Mouse (Mus musculus): ENCODE data around the gene Cdca3.
"Not testable (repeated sequence)": the region's sequence is repeated elsewhere in the genome, so short reads cannot be mapped to it uniquely, and the experiment has no call there.

Cdca3 gene

GRCm38 (mm10) chr6:124809052-124809774, 20.1 kb upstream of the Cdca3 start:
- DNase-seq (ENCODE audit: low spot score), result peak; percentile 84

- DNase-seq (ENCODE audit: low spot score), result no peak
Measured at GRCm38 (mm10) chr6:124809775-124810538, 19.4 kb upstream of the Cdca3 start.

GRCm38 (mm10) chr6:124810566-124811402, 18.6 kb upstream of the Cdca3 start:
- DNase-seq (ENCODE audit: low spot score), result not testable (repeated sequence)

- DNase-seq (ENCODE audit: low spot score), result no peak
Measured at GRCm38 (mm10) chr6:124811403-124811665, 18.0 kb upstream of the Cdca3 start.

GRCm38 (mm10) chr6:124811701-124812560, 17.4 kb upstream of the Cdca3 start:
- DNase-seq (ENCODE audit: low spot score), result no peak

GRCm38 (mm10) chr6:124812848-124813247, 16.5 kb upstream of the Cdca3 start:
- DNase-seq (ENCODE audit: low spot score), result no peak

- peak; percentile 56 for DNase-seq (ENCODE audit: low spot score)
Measured at GRCm38 (mm10) chr6:124813496-124813895, 15.9 kb upstream of the Cdca3 start.

GRCm38 (mm10) chr6:124813933-124814332, 15.4 kb upstream of the Cdca3 start, which contains the start of gene Tpi1:
TSS of gene Tpi1 (minus strand) at chr6:124814296.
- DNase-seq (ENCODE audit: low spot score), result peak; percentile 92

GRCm38 (mm10) chr6:124814448-124814847, 14.9 kb upstream of the Cdca3 start:
- no peak for DNase-seq (ENCODE audit: low spot score)

GRCm38 (mm10) chr6:124814858-124815774, 14.2 kb upstream of the Cdca3 start:
- DNase-seq (ENCODE audit: low spot score), result no peak

- DNase-seq (ENCODE audit: low spot score), result no peak
Measured at GRCm38 (mm10) chr6:124816611-124817010, 12.7 kb upstream of the Cdca3 start.

- DNase-seq (ENCODE audit: low spot score), result no peak
Measured at GRCm38 (mm10) chr6:124817125-124817524, 12.2 kb upstream of the Cdca3 start.

- no peak for DNase-seq (ENCODE audit: low spot score)
Measured at GRCm38 (mm10) chr6:124817563-124817962, 11.8 kb upstream of the Cdca3 start.

GRCm38 (mm10) chr6:124817971-124818370, 11.4 kb upstream of the Cdca3 start:
- DNase-seq (ENCODE audit: low spot score), result no peak

GRCm38 (mm10) chr6:124820891-124821290, 8.5 kb upstream of the Cdca3 start:
- no peak for DNase-seq (ENCODE audit: low spot score)

- no peak for DNase-seq (ENCODE audit: low spot score)
Measured at GRCm38 (mm10) chr6:124822049-124822448, 7.3 kb upstream of the Cdca3 start.

GRCm38 (mm10) chr6:124828101-124828592, 1.2 kb upstream of the Cdca3 start:
- peak; percentile 82 for DNase-seq (ENCODE audit: low spot score)

GRCm38 (mm10) chr6:124829799-124830700, 703 bp downstream of the Cdca3 start:
- DNase-seq (ENCODE audit: low spot score), result peak; percentile 96

- DNase-seq (ENCODE audit: low spot score), result not testable (repeated sequence)
Measured at GRCm38 (mm10) chr6:124831199-124831598, 1.9 kb downstream of the Cdca3 start.
